Mouse (Mus musculus): ENCODE measurements at regions not wholly inside any gene's neighbourhood (a gene's known extent, or its start where the extent isn't known, plus 50 kb on each side); places are given as distances from the start of the nearest gene placed in this dataset.
A peak's percentile ranks its signal among the peaks of the same experiment; 100 is the strongest.

GRCm38 (mm10) chr5:4594562-4594961 is 163.3 kb downstream of the Fzd1 start:
- H3K27ac ChIP-seq (replicated peaks) = no peak overlapping the region
- H3K36me3 ChIP-seq (replicated peaks) = no peaks in the 10 kb centered on the region
- 47% methylated on average over 2 of the region's 2 CpGs for WGBS (ENCODE audit: insufficient replicate concordance)
- no peak overlapping the region for H3K4me2 ChIP-seq
- H3K4me1 ChIP-seq (replicated peaks) = no peaks in the 10 kb centered on the region
- no peaks in the 10 kb centered on the region for H3K27me3 ChIP-seq
- no peak overlapping the region for H3K4me3 ChIP-seq (replicated peaks)
- no peaks in the 10 kb centered on the region for H3K9me3 ChIP-seq (replicated peaks)
- ATAC-seq (ENCODE audit: insufficient read depth) = no peak
- H3K9ac ChIP-seq = no peak overlapping the region

GRCm38 (mm10) chr5:4593638-4594381 is 164.0 kb downstream of the Fzd1 start:
- H3K4me3 ChIP-seq (replicated peaks) = no peak overlapping the region
- H3K4me1 ChIP-seq (replicated peaks) = no peaks in the 10 kb centered on the region
- ATAC-seq (ENCODE audit: insufficient read depth) = no peak
- H3K27ac ChIP-seq (replicated peaks) = no peak overlapping the region
- no peak overlapping the region for H3K4me2 ChIP-seq
- H3K27me3 ChIP-seq = no peaks in the 10 kb centered on the region
- WGBS (ENCODE audit: insufficient replicate concordance) = 58% methylated on average over 5 of the region's 5 CpGs
- no peak overlapping the region for H3K9ac ChIP-seq
- H3K9me3 ChIP-seq (replicated peaks) = no peaks in the 10 kb centered on the region
- no peaks in the 10 kb centered on the region for H3K36me3 ChIP-seq (replicated peaks)

GRCm38 (mm10) chr5:4591721-4592120 is 166.1 kb downstream of the Fzd1 start:
- no peak overlapping the region for H3K27ac ChIP-seq (replicated peaks)
- no peaks in the 10 kb centered on the region for H3K36me3 ChIP-seq (replicated peaks)
- 54% methylated on average over 1 of the region's 1 CpGs for WGBS (ENCODE audit: insufficient replicate concordance)
- no peak overlapping the region for H3K4me3 ChIP-seq (replicated peaks)
- no peak overlapping the region for H3K4me2 ChIP-seq
- H3K9me3 ChIP-seq (replicated peaks) = no peaks in the 10 kb centered on the region
- no peak overlapping the region for H3K9ac ChIP-seq
- no peak for ATAC-seq (ENCODE audit: insufficient read depth)
- H3K4me1 ChIP-seq (replicated peaks) = no peaks in the 10 kb centered on the region
- no peaks in the 10 kb centered on the region for H3K27me3 ChIP-seq

- 62% methylated on average over 1 of the region's 1 CpGs for WGBS (ENCODE audit: insufficient replicate concordance)
- H3K27ac ChIP-seq (replicated peaks) = no peak overlapping the region
- H3K4me1 ChIP-seq (replicated peaks) = no peaks in the 10 kb centered on the region
- no peaks in the 10 kb centered on the region for H3K9me3 ChIP-seq (replicated peaks)
- H3K36me3 ChIP-seq (replicated peaks) = no peaks in the 10 kb centered on the region
- no peak overlapping the region for H3K4me3 ChIP-seq (replicated peaks)
- H3K27me3 ChIP-seq = no peaks in the 10 kb centered on the region
- no peak overlapping the region for H3K4me2 ChIP-seq
- H3K9ac ChIP-seq = no peak overlapping the region
- ATAC-seq (ENCODE audit: insufficient read depth) = no peak
Measured at GRCm38 (mm10) chr5:4582702-4583475, 174.9 kb downstream of the Fzd1 start.

GRCm38 (mm10) chr5:4580185-4580839 is 177.5 kb downstream of the Fzd1 start:
- Histone ChIP-seq H3K36me3 (replicated peaks) (no peaks in the 10 kb centered on the region), H3K27ac (replicated peaks) (no peak overlapping the region), H3K9me3 (replicated peaks) (no peaks in the 10 kb centered on the region), H3K4me2 (no peak overlapping the region), H3K4me3 (replicated peaks) (no peak overlapping the region), H3K27me3 (no peaks in the 10 kb centered on the region), H3K4me1 (replicated peaks) (no peaks in the 10 kb centered on the region), H3K9ac (no peak overlapping the region)
- no peak for ATAC-seq (ENCODE audit: insufficient read depth)
- WGBS (ENCODE audit: insufficient replicate concordance) = 54% methylated on average over 8 of the region's 8 CpGs

- H3K27me3 ChIP-seq = no peaks in the 10 kb centered on the region
- no peak overlapping the region for H3K9ac ChIP-seq
- no peaks in the 10 kb centered on the region for H3K9me3 ChIP-seq (replicated peaks)
- H3K36me3 ChIP-seq (replicated peaks) = no peaks in the 10 kb centered on the region
- H3K4me3 ChIP-seq (replicated peaks) = no peak overlapping the region
- 38% methylated on average over 3 of the region's 3 CpGs for WGBS (ENCODE audit: insufficient replicate concordance)
- no peak overlapping the region for H3K27ac ChIP-seq (replicated peaks)
- H3K4me2 ChIP-seq = no peak overlapping the region
- no peaks in the 10 kb centered on the region for H3K4me1 ChIP-seq (replicated peaks)
- no peak for ATAC-seq (ENCODE audit: insufficient read depth)
Measured at GRCm38 (mm10) chr5:4578856-4579255, 179.0 kb downstream of the Fzd1 start.

GRCm38 (mm10) chr5:4577179-4577578 is 180.7 kb downstream of the Fzd1 start:
- no peak for ATAC-seq (ENCODE audit: insufficient read depth)
- Histone ChIP-seq H3K4me3 (replicated peaks) (no peak overlapping the region), H3K36me3 (replicated peaks) (no peaks in the 10 kb centered on the region), H3K9ac (no peak overlapping the region), H3K4me1 (replicated peaks) (no peaks in the 10 kb centered on the region), H3K4me2 (no peak overlapping the region), H3K27me3 (no peaks in the 10 kb centered on the region), H3K9me3 (replicated peaks) (no peaks in the 10 kb centered on the region), H3K27ac (replicated peaks) (no peak overlapping the region)
- 63% methylated on average over 6 of the region's 6 CpGs for WGBS (ENCODE audit: insufficient replicate concordance)

GRCm38 (mm10) chr5:4563862-4564261 is 194.0 kb downstream of the Fzd1 start:
- Histone ChIP-seq H3K36me3 (replicated peaks) (no peaks in the 10 kb centered on the region), H3K4me3 (replicated peaks) (no peak overlapping the region), H3K9ac (no peak overlapping the region), H3K27me3 (no peaks in the 10 kb centered on the region), H3K4me2 (no peak overlapping the region), H3K27ac (replicated peaks) (no peak overlapping the region), H3K9me3 (replicated peaks) (no peaks in the 10 kb centered on the region), H3K4me1 (replicated peaks) (no peaks in the 10 kb centered on the region)
- ATAC-seq (ENCODE audit: insufficient read depth) = peak; percentile 67
- 39% methylated on average over 6 of the region's 6 CpGs for WGBS (ENCODE audit: insufficient replicate concordance)

- WGBS (ENCODE audit: insufficient replicate concordance) = 65% methylated on average over 8 of the region's 8 CpGs
- Histone ChIP-seq H3K4me1 (replicated peaks) (no peaks in the 10 kb centered on the region), H3K9me3 (replicated peaks) (no peaks in the 10 kb centered on the region), H3K36me3 (replicated peaks) (no peaks in the 10 kb centered on the region), H3K27ac (replicated peaks) (no peak overlapping the region), H3K27me3 (no peaks in the 10 kb centered on the region), H3K9ac (no peak overlapping the region), H3K4me2 (no peak overlapping the region), H3K4me3 (replicated peaks) (no peak overlapping the region)
- no peak for ATAC-seq (ENCODE audit: insufficient read depth)
Measured at GRCm38 (mm10) chr5:4561661-4562060, 196.2 kb downstream of the Fzd1 start.

GRCm38 (mm10) chr5:4561139-4561470 is 196.7 kb downstream of the Fzd1 start:
- no peak overlapping the region for H3K4me3 ChIP-seq (replicated peaks)
- WGBS (ENCODE audit: insufficient replicate concordance) = 47% methylated on average over 4 of the region's 4 CpGs
- H3K9ac ChIP-seq = no peak overlapping the region
- no peaks in the 10 kb centered on the region for H3K27me3 ChIP-seq
- no peaks in the 10 kb centered on the region for H3K36me3 ChIP-seq (replicated peaks)
- no peaks in the 10 kb centered on the region for H3K4me1 ChIP-seq (replicated peaks)
- no peaks in the 10 kb centered on the region for H3K9me3 ChIP-seq (replicated peaks)
- H3K27ac ChIP-seq (replicated peaks) = no peak overlapping the region
- H3K4me2 ChIP-seq = no peak overlapping the region
- ATAC-seq (ENCODE audit: insufficient read depth) = no peak

GRCm38 (mm10) chr5:4560370-4561138 is 197.3 kb downstream of the Fzd1 start:
- no peak overlapping the region for H3K4me2 ChIP-seq
- no peak overlapping the region for H3K27ac ChIP-seq (replicated peaks)
- no peaks in the 10 kb centered on the region for H3K4me1 ChIP-seq (replicated peaks)
- no peak overlapping the region for H3K9ac ChIP-seq
- 48% methylated on average over 7 of the region's 7 CpGs for WGBS (ENCODE audit: insufficient replicate concordance)
- no peak overlapping the region for H3K4me3 ChIP-seq (replicated peaks)
- no peaks in the 10 kb centered on the region for H3K27me3 ChIP-seq
- H3K9me3 ChIP-seq (replicated peaks) = no peaks in the 10 kb centered on the region
- H3K36me3 ChIP-seq (replicated peaks) = no peaks in the 10 kb centered on the region
- no peak for ATAC-seq (ENCODE audit: insufficient read depth)
